Mouse (Mus musculus) ZHBTc4 (cell line): Measurements from ENCODE around the gene Hoxa4.

Source experiments
- DNase-seq: peaks from one replicate; pipeline ENCODE4 v3.0.0-alpha.2; 2011; ENCODE audit warnings: low read depth, low spot score

The Hoxa4 gene

GRCm38 (mm10) chr6:52165441-52166370, 25.8 kb downstream of the Hoxa4 start:
- DNase-seq: peak; percentile 49

DNA sequence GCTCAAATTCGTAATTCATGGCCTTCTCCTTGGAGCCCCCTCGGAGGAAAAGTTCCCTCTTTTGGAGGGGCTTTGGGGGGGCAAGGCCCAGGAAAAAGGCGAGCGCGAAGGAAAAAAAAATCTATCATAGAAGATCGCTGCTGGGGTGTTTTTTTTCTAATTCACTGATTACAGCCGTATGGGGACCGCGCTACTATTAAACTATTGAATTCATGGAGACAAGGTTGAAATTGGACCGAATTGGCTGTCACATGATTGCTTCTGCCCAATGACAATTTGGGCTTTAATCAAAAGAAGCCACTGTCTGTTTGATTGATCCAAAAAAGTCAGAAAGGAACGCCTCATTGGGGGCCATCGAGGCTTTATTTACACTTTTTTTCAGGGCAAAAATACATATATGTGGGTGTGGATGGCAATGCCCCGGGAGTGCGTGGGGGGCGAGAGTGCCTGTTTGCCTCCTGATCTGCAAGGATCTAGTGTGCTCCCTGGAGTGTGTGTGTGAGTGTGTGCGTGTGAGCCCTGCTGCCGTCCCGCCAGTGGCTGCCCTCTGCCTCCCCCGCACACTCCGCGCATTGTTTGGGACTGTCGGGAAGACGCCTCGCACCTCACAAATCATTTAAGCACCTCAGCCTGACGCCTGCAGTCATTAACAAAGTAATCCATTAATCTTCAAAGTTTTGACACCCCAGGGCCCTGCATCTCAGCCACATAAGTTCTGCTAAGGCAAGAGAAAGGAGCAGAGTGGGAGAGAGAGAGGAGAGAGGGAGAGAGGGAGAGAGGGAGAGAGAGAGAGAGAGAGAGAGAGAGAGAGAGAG, 26.7 kb downstream of the Hoxa4 start, which contains the start of gene Hoxa2:
Hoxa2 (minus strand) TSS at position 206 of the 815 bp plus-strand sequence.
- DNase-seq: no peak

GRCm38 (mm10) chr6:52164051-52164625, 27.4 kb downstream of the Hoxa4 start:
- DNase-seq: no peak

- DNase-seq: no peak
Observed at GRCm38 (mm10) chr6:52163366-52164031, 28.1 kb downstream of the Hoxa4 start.

DNA sequence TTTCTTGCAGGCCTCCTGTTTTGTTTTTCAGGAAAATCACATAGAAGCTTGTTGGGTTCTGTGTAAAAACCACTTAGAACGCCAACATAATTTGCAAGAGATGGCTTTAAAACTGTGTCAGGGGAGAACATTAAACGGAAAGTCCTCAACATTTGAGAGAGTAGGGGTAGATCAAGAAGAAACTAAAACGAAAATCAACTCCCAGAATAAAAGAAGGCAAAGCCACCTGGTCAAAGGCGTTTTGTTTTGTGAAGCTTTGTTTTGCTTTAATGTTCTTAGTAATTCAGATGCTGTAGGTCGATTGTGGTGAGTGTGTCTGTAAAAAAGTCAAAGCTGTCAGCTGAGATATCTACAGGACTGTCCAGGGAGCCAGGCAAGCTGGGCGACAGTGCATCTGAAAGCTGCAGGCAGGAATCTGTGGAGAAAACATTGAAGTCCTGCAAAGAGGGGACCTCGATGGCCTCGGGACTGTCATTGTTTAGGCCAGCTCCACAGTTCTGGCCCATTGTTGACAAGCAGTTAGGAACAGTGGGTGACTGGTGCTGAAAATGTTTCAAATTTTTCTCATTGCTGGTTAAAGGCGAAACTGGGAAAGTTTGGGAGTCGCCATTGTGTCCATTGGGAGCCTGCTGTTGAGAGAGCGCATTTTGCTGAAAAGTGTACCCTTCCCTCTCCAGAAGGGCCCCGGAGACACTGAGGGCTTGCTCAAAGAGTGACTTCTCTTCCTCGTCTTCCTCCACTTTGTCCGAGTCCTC, 28.8 kb downstream of the Hoxa4 start:
- no peak for DNase-seq

- DNase-seq: no peak
Observed at GRCm38 (mm10) chr6:52162093-52162380, 29.5 kb downstream of the Hoxa4 start.

- no peak for DNase-seq
Observed at GRCm38 (mm10) chr6:52161336-52162092, 30.0 kb downstream of the Hoxa4 start.

- DNase-seq: no peak
Observed at GRCm38 (mm10) chr6:52160511-52161335, 30.8 kb downstream of the Hoxa4 start.

DNA sequence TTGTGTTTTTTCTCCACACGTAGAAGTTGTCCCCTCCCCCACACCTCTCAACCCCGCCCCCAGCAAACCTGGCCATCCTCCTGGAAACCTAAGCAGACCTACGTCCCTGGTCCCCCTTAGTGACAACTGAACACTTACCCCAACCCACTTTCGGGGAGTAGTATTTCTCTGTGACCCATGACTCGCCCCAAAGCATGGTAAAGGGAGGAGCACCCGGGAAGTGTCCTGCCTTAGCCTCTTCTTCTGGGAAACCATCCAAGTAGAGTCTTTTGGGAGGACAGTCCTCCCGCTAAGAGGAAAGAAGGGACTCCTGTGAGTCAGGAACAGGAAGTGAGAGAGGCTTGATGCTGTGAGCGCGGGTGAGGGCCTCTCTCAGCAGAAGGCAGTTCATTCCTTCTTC, 31.6 kb downstream of the Hoxa4 start:
- DNase-seq: no peak

GRCm38 (mm10) chr6:52159164-52159761, 32.3 kb downstream of the Hoxa4 start:
- no peak for DNase-seq

DNA sequence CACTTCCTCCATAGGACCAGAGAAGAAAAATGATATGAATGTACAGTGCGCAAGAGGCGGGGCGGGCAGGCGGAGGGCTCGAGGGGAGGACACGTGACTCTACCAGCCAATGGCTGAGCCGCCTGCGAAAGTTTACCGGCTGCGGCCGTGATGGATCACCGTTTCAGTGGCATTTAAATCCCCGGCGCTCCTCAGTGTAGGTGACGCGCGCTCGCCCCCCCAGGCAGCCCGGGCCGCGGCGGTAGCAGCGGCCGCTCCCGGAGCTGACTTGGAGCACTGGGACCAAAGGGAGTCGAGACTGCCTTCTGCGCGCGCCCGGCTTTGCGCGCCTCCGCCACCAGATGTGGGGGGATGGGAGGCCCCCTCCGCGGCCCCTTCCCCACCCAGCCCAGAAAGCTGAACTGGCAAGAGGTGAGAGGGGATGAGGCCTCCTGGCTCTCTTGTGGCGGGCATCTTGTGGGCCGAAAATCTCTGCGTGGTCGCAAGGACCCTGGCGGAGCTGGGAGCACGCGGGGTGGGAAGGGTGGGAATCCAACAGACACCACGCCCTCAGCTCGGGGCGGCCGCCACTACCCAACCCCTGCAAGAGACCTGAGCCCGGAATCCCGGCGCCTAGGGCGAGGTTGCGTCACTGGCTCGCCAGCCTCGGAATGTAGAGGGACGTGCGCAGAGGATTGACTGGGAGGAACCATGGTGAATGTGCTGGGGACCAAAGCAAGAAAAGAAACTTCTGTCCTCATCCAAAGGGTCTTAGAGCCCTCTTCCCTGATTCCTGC, 33.1 kb downstream of the Hoxa4 start, which contains the start of gene Hoxa1:
Hoxa1 (minus strand) TSS at position 42 of the 776 bp plus-strand sequence.
- DNase-seq: peak; percentile 97

DNA sequence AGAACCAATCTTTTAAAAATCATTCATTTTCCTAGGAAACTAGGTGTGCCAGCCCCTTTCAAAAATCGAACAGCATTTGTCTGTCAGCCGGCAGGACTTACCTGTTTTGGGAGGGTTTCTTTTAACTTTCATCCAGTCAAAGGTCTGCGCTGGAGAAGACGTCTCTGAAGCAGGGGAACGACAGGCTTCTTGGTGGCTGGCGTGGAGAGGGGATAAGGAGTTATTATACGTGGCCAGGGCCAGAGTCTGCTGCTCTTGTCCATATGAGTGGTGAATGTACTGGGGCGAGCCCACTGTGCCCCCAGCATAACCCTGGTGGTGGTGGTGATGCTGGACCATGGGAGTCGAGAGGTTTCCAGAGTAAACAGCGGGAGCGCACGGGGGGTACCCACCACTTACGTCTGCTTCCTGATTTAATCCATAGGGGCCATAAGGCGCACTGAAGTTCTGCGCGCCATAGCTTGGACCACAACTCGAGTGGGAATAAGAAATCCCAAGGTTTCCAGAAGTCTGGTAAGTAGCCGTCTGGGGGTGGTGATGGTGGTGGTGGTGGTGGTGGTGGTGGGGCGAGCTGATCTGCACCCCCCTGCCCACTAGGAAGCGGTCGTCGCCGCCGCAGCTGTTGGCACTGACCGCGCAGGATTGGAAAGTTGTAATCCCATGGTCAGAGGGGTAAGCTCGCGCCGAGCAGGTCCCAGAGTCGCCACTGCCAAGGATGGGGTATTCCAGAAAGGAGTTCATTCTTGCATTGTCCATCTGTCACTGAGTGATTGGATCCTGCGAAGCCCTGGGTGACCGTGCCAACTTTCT, 33.9 kb downstream of the Hoxa4 start:
- no peak for DNase-seq

DNA sequence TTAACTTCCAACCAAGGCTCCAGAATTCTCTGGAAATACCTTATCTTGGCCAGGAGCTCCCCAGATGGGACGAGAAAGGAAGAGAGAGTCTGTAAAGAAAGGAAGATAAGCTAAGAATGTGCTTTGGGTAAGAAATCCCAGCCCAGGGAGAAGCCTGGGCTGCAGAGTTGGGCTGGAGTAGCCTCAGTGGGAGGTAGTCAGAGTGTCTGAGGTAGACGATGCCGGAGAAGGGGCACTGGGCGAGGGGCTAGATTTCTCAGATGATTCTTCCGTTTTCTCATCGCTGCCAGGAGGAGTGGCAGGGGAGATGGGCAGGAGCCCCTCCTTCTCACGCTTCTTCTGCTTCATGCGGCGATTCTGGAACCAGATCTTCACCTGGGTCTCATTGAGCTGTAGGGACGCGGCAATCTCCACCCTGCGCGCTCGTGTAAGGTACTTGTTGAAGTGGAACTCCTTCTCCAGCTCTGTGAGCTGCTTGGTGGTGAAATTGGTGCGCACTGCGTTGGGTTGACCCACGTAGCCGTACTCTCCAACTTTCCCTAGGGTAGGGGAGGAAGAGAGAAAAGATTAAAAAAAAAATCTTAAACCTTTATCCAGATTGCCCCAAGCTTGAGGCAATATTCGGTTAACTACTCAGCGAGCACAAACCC, 34.9 kb downstream of the Hoxa4 start:
- DNase-seq: no peak

GRCm38 (mm10) chr6:52155471-52155870, 36.1 kb downstream of the Hoxa4 start:
- DNase-seq: no peak

DNA sequence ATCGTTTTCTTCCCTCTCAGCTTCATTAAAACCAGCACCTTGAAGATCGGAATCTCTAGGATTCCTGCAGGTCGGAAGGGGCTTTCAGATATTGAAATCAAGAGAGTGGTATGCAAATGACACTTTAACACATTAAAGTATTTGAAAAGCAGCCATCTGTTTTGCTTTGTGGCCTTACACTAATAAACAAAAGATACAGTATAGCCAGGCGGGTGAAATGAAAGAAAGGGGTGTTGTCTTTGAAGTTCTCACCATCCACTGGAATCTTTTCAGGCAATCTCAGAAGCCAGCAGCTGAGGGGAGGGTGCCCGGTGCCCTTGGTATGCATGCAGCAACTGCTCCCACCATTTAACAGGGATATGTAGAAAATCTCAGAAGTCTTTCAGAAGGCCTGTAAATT, 37.5 kb downstream of the Hoxa4 start:
- peak; percentile 56 for DNase-seq

DNA sequence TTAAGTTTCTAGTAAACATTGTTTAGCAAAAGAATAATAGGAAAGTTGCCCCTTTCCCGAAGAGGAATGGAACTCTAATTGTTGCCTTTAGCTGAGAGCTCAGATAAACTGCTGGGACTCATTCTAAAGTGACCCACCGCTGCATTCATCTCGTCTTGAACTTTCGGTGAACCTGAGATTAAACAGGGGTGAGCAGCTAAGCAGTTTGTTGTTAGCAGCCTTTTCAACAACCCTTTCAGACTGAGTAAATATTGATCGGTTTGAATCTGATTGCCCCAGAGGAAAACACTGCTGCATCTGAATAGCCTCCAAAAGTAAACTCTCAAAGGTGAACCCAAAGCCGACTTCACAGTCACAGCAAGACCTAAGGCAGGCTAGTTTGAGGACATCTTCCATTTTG, 38.3 kb downstream of the Hoxa4 start:
- peak; percentile 49 for DNase-seq
